Mouse (Mus musculus) ES-E14 (cell line): ENCODE data around the gene Borcs6. TPM values are rescaled to one million over a fixed set of nuclear protein-coding genes. Genes with fewer than 3 reads are reported as not detected.

ENCODE experiments used
- DNase-seq: peaks from one replicate; pipeline ENCODE4 v3.0.0-alpha.2; 2013; ENCODE audit warnings: low read depth, low spot score
- H3K27ac ChIP-seq: 2 replicates; pipeline ENCODE4 v1.5.1; 2012; ENCODE audit warnings: low read depth, mild to moderate bottlenecking, low read length, moderate library complexity, mixed read lengths; ENCODE audit not compliant: poor library complexity, insufficient read depth, severe bottlenecking
- H3K36me3 ChIP-seq: 2 replicates; pipeline ENCODE4 v1.6.1; 2012; ENCODE audit warnings: mild to moderate bottlenecking, low read length, moderate library complexity, mixed read lengths; ENCODE audit not compliant: control insufficient read depth, poor library complexity, insufficient read depth, severe bottlenecking
- H3K4me1 ChIP-seq, 2 experiments: fragments of 150-350 bp in 1 of 2; sonication (generic) in 1 of 2; 2 replicates each; pipeline ENCODE4 v1.6.1; 2012; ENCODE audit warnings: low read length in 2 of 2, mild to moderate bottlenecking in 1 of 2, mixed read lengths in 1 of 2; ENCODE audit not compliant: control insufficient read depth in 2 of 2, insufficient read depth in 2 of 2, poor library complexity in 1 of 2
- H3K4me3 ChIP-seq, 2 experiments: fragments of 150-350 bp in 1 of 2; sonication (generic) in 1 of 2; 2 replicates each; pipeline ENCODE4 v1.5.1; 2012; ENCODE audit warnings: low read length in 2 of 2, low read depth in 1 of 2, mild to moderate bottlenecking in 1 of 2, mixed read lengths in 1 of 2; ENCODE audit not compliant: insufficient read depth in 1 of 2, poor library complexity in 1 of 2, severe bottlenecking in 1 of 2
- H3K9ac ChIP-seq: 2 replicates; pipeline ENCODE4 v1.6.1; 2012; ENCODE audit warnings: low read depth, mild to moderate bottlenecking, low read length, mixed read lengths; ENCODE audit not compliant: poor library complexity, insufficient read depth, severe bottlenecking
- H3K9me3 ChIP-seq: fragments of 150-350 bp; sonication (generic); 2 replicates; pipeline ENCODE4 v1.6.1; 2012; ENCODE audit warnings: low read depth, mild to moderate bottlenecking, low read length; ENCODE audit not compliant: control insufficient read depth, insufficient read depth
- CHD2 ChIP-seq: IDR thresholded peaks from 2 replicates; pipeline ENCODE4 v1.6.1; 2014; ENCODE audit warnings: mild to moderate bottlenecking, low read depth, low read length, inconsistent platforms
- HCFC1 ChIP-seq: IDR thresholded peaks from 2 replicates; pipeline ENCODE4 v1.6.1; 2012; ENCODE audit warnings: low read length, inconsistent platforms, borderline replicate concordance; ENCODE audit not compliant: insufficient read depth
- MAFK ChIP-seq: IDR thresholded peaks from 2 replicates; pipeline ENCODE4 v1.6.1; 2014; ENCODE audit warnings: mild to moderate bottlenecking, low read depth, low read length, inconsistent platforms; ENCODE audit not compliant: insufficient read depth
- ZC3H11A ChIP-seq: IDR thresholded peaks from 2 replicates; pipeline ENCODE4 v1.6.1; 2012; ENCODE audit warnings: low read depth, mild to moderate bottlenecking, inconsistent platforms, low read length, borderline replicate concordance
- ZNF384 ChIP-seq: IDR thresholded peaks from 2 replicates; pipeline ENCODE4 v1.6.1; 2012; ENCODE audit warnings: low read depth, low read length, inconsistent platforms
- in situ Hi-C, 2 experiments: fragments of 600-800 bp; cut with MboI; formaldehyde crosslinking; loops; one replicate each; pipeline ENCODE4 v1.15.1; 2025; ENCODE audit warnings: low sequenced_read_pairs in 2 of 2, inconsistent platforms in 1 of 2; ENCODE audit not compliant: unreplicated experiment in 2 of 2
- total RNA-seq: library from RNA; depleted of rRNA; stranded (reverse); fragments of 300-350 nt; gene quantifications from 2 replicates; pipeline ENCODE4 v1.2.3, GENCODE M21; 2012

Borcs6 gene
- total RNA-seq, 1 experiment: 6.2 TPM

DNA sequence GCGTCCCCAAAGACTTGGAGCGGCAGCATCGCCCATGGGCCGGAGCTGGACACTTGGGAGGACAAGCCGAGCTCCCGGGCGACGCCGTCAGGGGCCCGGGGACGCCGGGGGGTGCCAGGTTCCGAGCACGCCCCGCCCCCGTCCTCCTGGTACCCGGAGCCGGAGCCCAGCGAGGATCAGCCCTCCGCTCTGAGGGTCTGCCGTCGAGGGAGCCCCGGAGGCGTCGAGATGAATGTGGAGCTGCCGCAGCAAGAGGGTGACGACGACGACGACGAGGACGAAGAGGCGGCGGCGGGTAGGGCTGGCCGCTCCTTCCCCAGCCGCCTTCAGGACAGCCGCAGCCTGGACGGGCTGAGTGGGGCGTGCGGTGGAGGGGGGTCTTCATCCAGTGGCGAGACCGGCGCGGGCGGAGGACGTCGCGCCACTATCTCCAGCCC lies 476 bp downstream of the Borcs6 start:
- DNase-seq: no peak
- peak overlapping the region; percentile 82 to 89 for H3K4me3 ChIP-seq
- H3K9me3 ChIP-seq: no peaks in the 10 kb centered on the region
- in situ Hi-C loops: loop anchor here in 1 of 2 experiments (5.0 kb wide), 1 partner anchor 67 kb away; the partner anchor contains the start of gene Aloxe3
- no peak for TF ChIP-seq MAFK
- TF ChIP-seq CHD2: no peak
- no peak for TF ChIP-seq ZC3H11A
- no peak for TF ChIP-seq ZNF384
- no peak for TF ChIP-seq HCFC1
- no peak overlapping the region for H3K27ac ChIP-seq
- H3K36me3 ChIP-seq: no peaks in the 10 kb centered on the region
- peaks cover 0 to 3% of the 10 kb centered on the region in 2 experiments; a peak in 1 of 4 replicates for H3K4me1 ChIP-seq
- peak overlapping the region; percentile 77 for H3K9ac ChIP-seq

DNA sequence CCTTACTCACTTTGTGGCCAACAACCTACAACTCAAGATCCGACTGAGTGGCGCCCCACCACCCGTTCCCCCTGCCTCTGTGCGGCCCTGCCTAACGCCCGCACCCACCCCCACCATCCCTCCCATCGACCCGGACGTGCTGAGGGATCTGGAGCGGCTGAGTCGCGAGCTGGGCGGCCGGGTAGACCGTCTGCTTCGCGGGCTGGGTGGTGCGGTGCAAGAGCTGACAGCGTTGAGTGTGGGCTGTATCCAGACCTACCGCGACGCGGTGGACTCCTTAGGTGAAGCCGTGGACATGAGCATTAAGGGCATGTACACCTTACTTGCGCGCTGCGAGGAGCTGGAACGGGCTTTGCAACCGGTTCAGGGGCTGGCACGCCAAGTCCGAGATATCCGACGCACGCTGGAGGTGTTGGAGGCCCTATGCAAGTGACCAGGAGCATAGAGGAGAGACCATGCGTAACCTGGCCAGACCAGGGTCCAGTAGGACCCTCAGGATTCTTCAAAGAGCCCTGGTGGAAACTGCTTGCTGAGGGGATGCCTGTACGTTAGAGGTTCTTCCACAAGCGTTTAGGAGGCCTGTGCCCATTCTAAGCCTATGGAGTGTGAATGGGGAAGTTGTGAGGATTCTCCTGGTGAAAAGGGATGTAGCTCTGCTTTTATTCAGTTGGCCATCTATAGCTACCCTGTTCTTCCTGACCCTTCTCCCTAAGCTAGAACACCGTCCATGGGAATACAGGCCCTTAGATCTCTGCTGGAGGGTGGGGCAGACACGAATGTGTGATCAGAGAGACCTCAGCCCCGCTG lies 1.1 kb downstream of the Borcs6 start:
- H3K4me3 ChIP-seq: peak overlapping the region; percentile 82 to 89
- no peaks in the 10 kb centered on the region for H3K36me3 ChIP-seq
- DNase-seq: no peak
- TF ChIP-seq ZNF384 (no peak), CHD2 (no peak), HCFC1 (no peak), MAFK (no peak), ZC3H11A (no peak)
- H3K9ac ChIP-seq: peak overlapping the region; percentile 77
- no peaks in the 10 kb centered on the region for H3K9me3 ChIP-seq
- no peak overlapping the region for H3K27ac ChIP-seq
- in situ Hi-C loops: loop anchor here in 1 of 2 experiments (5.0 kb wide), 1 partner anchor 67 kb away; the partner anchor contains the start of gene Aloxe3
- H3K4me1 ChIP-seq: peaks cover 0 to 3% of the 10 kb centered on the region in 2 experiments; a peak in 1 of 4 replicates

DNA sequence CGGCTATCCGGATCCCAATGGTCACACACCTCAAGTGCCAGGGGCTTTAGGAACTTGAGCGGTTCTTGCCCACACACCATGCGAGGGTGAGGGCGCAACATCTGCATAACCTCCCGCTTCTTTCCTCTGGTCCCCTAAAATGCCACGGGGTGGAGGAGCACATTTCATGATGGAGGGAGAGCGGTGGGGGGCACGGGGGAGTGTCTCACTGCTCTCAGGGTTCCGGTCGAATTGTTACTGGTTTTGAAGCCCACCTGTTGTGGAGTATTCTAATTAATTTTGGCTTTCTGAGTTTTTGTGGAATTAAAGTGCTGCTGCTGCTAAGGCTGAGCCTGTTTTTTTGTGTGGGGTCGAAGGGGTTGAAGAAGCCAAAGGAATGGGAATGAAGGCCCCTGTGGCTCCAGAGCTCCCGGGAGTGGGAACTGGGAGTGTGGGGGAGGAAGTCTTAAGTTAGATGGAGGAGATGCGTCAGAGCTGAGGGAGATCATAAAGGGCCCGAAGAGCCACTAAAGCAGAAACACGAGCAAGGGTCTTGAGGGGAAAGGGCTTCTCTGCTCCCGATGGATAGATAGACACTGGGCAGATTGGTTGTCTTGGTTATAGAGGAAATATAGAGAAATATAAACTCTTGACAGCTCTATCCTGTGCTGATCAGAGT lies 1.9 kb downstream of the Borcs6 start:
- no peak overlapping the region for H3K9ac ChIP-seq

DNA sequence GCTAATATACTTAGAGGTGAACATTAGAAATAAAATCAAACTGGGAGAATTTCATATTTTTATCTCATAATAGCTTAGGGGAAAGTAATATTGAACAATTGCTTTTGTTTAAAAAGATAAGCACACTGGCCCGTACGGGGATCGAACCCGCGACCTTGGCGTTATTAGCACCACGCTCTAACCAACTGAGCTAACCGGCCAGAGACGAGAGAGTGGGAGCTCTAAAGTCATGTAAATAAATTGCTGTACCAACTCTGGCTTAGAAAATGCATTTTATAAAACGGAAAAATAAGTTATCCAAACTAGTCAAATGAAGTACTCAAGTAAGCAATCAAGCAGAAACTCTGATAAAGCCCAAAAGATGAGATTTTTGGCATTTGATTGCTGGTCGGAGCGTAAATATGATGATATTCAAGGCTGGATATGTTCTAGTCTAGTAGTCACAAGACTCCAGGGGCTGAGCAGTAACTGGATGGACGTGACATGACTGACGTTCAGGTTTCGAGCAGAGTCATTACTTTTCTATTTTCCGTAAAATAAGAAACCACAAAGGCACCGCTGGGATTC lies 2.8 kb downstream of the Borcs6 start:
- in situ Hi-C loops: loop anchor here in 1 of 2 experiments (5.0 kb wide), 1 partner anchor 65 kb away; the partner anchor contains the start of gene Aloxe3
- H3K9ac ChIP-seq: no peak overlapping the region
- no peaks in the 10 kb centered on the region for H3K9me3 ChIP-seq
- no peak overlapping the region for H3K27ac ChIP-seq
- TF ChIP-seq ZC3H11A (no peak), MAFK (peak; percentile 89), ZNF384 (no peak), CHD2 (no peak), HCFC1 (0 out of 2 replicates have a peak, but pooled peaks have one; percentile 9)
- H3K4me3 ChIP-seq: peak overlapping the region; percentile 68 to 88
- no peaks in the 10 kb centered on the region for H3K36me3 ChIP-seq
- peaks cover 2 to 3% of the 10 kb centered on the region in 2 experiments; a peak in 2 of 4 replicates for H3K4me1 ChIP-seq
- DNase-seq: no peak

More for the DNA sequence above, 1.9 kb downstream of the Borcs6 start:
- Histone ChIP-seq H3K4me3 (peak overlapping the region; percentile 82 to 89; a peak in 2 of 4 replicates), H3K4me1 (peaks cover 0 to 3% of the 10 kb centered on the region in 2 experiments; a peak in 1 of 4 replicates), H3K9me3 (no peaks in the 10 kb centered on the region), H3K36me3 (no peaks in the 10 kb centered on the region), H3K27ac (no peak overlapping the region)
- DNase-seq: no peak
- TF ChIP-seq ZC3H11A (no peak), HCFC1 (no peak), CHD2 (no peak), MAFK (no peak), ZNF384 (no peak)
- in situ Hi-C loops: loop anchor here in 1 of 2 experiments (5.0 kb wide), 1 partner anchor 66 kb away; the partner anchor contains the start of gene Aloxe3
